Mouse (Mus musculus): ENCODE data around the gene Vmn1r158. TPM values are rescaled to one million over a fixed set of nuclear protein-coding genes. Genes with fewer than 3 reads are reported as not detected.
"Not testable (repeated sequence)": the region's sequence is repeated elsewhere in the genome, so short reads cannot be mapped to it uniquely, and the experiment has no call there.

Vmn1r158 gene
- not detected in 2 replicates for polyA plus RNA-seq (2014; fragmentation: Nextera tagmentation; extraction: Ambion mirVana)

DNA sequence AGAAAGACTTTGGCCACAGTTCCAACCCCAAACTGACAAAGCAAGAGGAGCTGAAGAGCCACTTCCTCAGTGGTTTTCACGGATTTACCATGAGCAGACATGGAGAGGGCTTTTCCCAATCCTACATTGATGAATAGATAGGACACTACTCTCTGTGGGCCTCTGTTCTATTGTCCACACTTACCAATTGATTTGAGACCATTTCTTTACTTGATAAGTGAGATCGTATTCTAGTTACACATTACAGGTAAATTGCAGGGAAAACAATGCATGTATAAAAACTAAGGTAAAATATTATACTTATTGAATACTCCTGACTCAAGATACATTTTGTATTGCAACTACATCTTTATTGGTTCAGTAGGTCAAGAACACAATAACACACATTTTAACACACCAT lies at the start of gene Vmn1r158:
Gene Vmn1r158, minus strand, starts transcription at position 101 of the 400 bp plus-strand sequence.
- H3K4me3 ChIP-seq (ENCODE audit: low read depth, low read length); H3K27ac ChIP-seq (ENCODE audit: low read depth, low read length); ATAC-seq (ENCODE audit: low FRiP score); H3K4me2 ChIP-seq (replicated peaks; ENCODE audit: low read depth, low read length); H3K36me3 ChIP-seq (ENCODE audit: control insufficient read depth, insufficient read depth, low read length); H3K9ac ChIP-seq (ENCODE audit: low read depth, low read length); H3K27me3 ChIP-seq (ENCODE audit: control insufficient read depth, insufficient read depth, low read length); DNase-seq (ENCODE audit: low spot score); H3K4me1 ChIP-seq (replicated peaks; ENCODE audit: control insufficient read depth, insufficient read depth, low read length); H3K9me3 ChIP-seq (ENCODE audit: control insufficient read depth, low read length): not testable (repeated sequence)
- 63% methylated on average over 2 of the region's 2 CpGs for WGBS

DNA sequence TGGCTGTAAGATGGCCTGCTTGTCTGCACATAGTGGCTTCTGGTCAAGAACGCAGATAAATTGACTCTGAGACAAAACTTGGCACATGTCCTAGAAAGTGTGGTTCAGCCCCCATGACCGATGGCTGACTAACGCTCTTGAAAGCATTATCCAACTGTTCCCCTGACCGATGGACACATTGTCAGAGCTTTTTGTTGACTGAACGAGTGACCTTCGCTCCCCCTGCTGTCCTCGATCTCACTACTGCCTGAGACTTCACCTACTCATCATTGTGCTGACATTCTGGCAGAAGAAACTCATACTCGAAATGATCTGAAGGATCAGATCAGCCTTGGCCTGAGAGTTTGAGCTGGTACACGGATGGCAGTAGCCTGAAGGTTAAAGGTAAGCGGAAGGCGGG lies 14.6 kb downstream of the Vmn1r158 start:
- ATAC-seq (ENCODE audit: low FRiP score); H3K27ac ChIP-seq (ENCODE audit: low read depth, low read length); H3K9ac ChIP-seq (ENCODE audit: low read depth, low read length); DNase-seq (ENCODE audit: low spot score); H3K27me3 ChIP-seq (ENCODE audit: control insufficient read depth, insufficient read depth, low read length); H3K9me3 ChIP-seq (ENCODE audit: control insufficient read depth, low read length); H3K36me3 ChIP-seq (ENCODE audit: control insufficient read depth, insufficient read depth, low read length); H3K4me1 ChIP-seq (replicated peaks; ENCODE audit: control insufficient read depth, insufficient read depth, low read length); H3K4me3 ChIP-seq (ENCODE audit: low read depth, low read length); H3K4me2 ChIP-seq (replicated peaks; ENCODE audit: low read depth, low read length): not testable (repeated sequence)
- WGBS = 92% methylated on average over 6 of the region's 11 CpGs

DNA sequence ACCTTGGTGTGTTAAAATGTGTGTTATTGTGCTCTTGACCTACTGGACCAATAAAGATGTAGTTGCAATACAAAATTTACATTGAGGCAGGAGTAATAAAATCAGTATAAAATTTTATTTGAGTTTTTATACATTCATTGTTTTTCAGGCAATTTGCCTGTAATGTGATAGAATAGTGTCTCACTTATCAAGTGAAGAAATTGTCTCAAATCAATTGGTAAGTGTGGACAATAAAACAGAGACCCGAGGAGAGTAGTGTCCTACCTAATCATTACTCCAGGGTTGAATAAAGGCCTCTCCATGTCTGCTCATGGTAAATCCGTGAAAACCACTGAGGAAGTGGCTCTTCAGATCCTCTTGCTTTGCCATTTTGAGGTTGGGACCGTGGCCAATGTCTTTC lies 29.2 kb downstream of the Vmn1r158 start, which contains the start of gene Vmn1r157:
Gene Vmn1r157, plus strand, starts transcription at position 301 of the 400 bp plus-strand sequence.
- 42% methylated on average over 2 of the region's 3 CpGs for WGBS
- not testable (repeated sequence) for H3K4me1 ChIP-seq (replicated peaks; ENCODE audit: control insufficient read depth, insufficient read depth, low read length); H3K27ac ChIP-seq (ENCODE audit: low read depth, low read length); H3K9ac ChIP-seq (ENCODE audit: low read depth, low read length); H3K4me2 ChIP-seq (replicated peaks; ENCODE audit: low read depth, low read length); ATAC-seq (ENCODE audit: low FRiP score); H3K27me3 ChIP-seq (ENCODE audit: control insufficient read depth, insufficient read depth, low read length); DNase-seq (ENCODE audit: low spot score); H3K36me3 ChIP-seq (ENCODE audit: control insufficient read depth, insufficient read depth, low read length); H3K9me3 ChIP-seq (ENCODE audit: control insufficient read depth, low read length); H3K4me3 ChIP-seq (ENCODE audit: low read depth, low read length)

Other genes with a start within 250 kb of the Vmn1r158 start
- not detected in 2 replicates for gene Gm4201, start 225.4 kb downstream of the Vmn1r158 start, polyA plus RNA-seq (2014; fragmentation: Nextera tagmentation; extraction: Ambion mirVana)
- gene Gm4565, start 202.7 kb downstream of the Vmn1r158 start, polyA plus RNA-seq (2014; fragmentation: Nextera tagmentation; extraction: Ambion mirVana) = not detected in 2 replicates
- not detected in 2 replicates for gene Vmn1r155, start 132.8 kb downstream of the Vmn1r158 start, polyA plus RNA-seq (2014; fragmentation: Nextera tagmentation; extraction: Ambion mirVana)
- not detected in 2 replicates for gene Gm8693, start 98.5 kb downstream of the Vmn1r158 start, polyA plus RNA-seq (2014; fragmentation: Nextera tagmentation; extraction: Ambion mirVana)
- gene Gm4567, start 71.1 kb downstream of the Vmn1r158 start, polyA plus RNA-seq (2014; fragmentation: Nextera tagmentation; extraction: Ambion mirVana) = not detected in 2 replicates
- gene Vmn1r157, start 29.1 kb downstream of the Vmn1r158 start, polyA plus RNA-seq (2014; fragmentation: Nextera tagmentation; extraction: Ambion mirVana) = not detected in 2 replicates
- gene Vmn1r159, start 52.8 kb upstream of the Vmn1r158 start, polyA plus RNA-seq (2014; fragmentation: Nextera tagmentation; extraction: Ambion mirVana) = not detected in 2 replicates
- not detected in 2 replicates for gene Vmn1r160, start 80.4 kb upstream of the Vmn1r158 start, polyA plus RNA-seq (2014; fragmentation: Nextera tagmentation; extraction: Ambion mirVana)
- gene Gm4214, start 193.9 kb upstream of the Vmn1r158 start, polyA plus RNA-seq (2014; fragmentation: Nextera tagmentation; extraction: Ambion mirVana) = not detected in 2 replicates
- not detected in 2 replicates for gene Gm4216, start 229.1 kb upstream of the Vmn1r158 start, polyA plus RNA-seq (2014; fragmentation: Nextera tagmentation; extraction: Ambion mirVana)

All from hindbrain, embryonic 11.5 days (tissue).